Mouse (Mus musculus) A20 (cell line): ENCODE data around the gene C330007P06Rik.
"Not testable (repeated sequence)": the region's sequence is repeated elsewhere in the genome, so short reads cannot be mapped to it uniquely, and the experiment has no call there.

ENCODE experiments used
- DNase-seq: peaks from one replicate; pipeline ENCODE4 v3.0.0-alpha.2; 2011; ENCODE audit warnings: low read depth, low spot score

Gene C330007P06Rik

GRCm38 (mm10) chrX:36799131-36799879 is 74.6 kb downstream of the C330007P06Rik start:
- DNase-seq, result no peak

- DNase-seq, result not testable (repeated sequence)
These were observed 77.2 kb downstream of the C330007P06Rik start for GRCm38 (mm10) chrX:36796734-36797133.

GRCm38 (mm10) chrX:36796163-36796581 is 77.7 kb downstream of the C330007P06Rik start:
- peak; percentile 86 for DNase-seq

- peak; percentile 89 for DNase-seq
These were observed 78.3 kb downstream of the C330007P06Rik start, which contains the start of gene Slc25a5 for GRCm38 (mm10) chrX:36795424-36796162. TSS of gene Slc25a5 (plus strand) at chrX:36795651.

- DNase-seq, result no peak
These were observed 79.3 kb downstream of the C330007P06Rik start for GRCm38 (mm10) chrX:36794571-36794970.

GRCm38 (mm10) chrX:36789360-36789759 is 84.6 kb downstream of the C330007P06Rik start:
- no peak for DNase-seq

- DNase-seq, result no peak
These were observed 96.2 kb downstream of the C330007P06Rik start for GRCm38 (mm10) chrX:36777694-36778093.

- DNase-seq, result no peak
These were observed 98.4 kb downstream of the C330007P06Rik start for GRCm38 (mm10) chrX:36775520-36775919.
